Mouse (Mus musculus) heart, adult 2 months (tissue): ENCODE results near the gene Nek2.

Experiments
- CTCF ChIP-seq: fragments of 200-600 bp; IDR thresholded peaks from 2 replicates; pipeline ENCODE4 v1.8.1; 2022; ENCODE audit warnings: antibody characterized with exemption, mild to moderate bottlenecking, moderate library complexity
- EP300 ChIP-seq: fragments of 200-500 bp; IDR thresholded peaks from 2 replicates; pipeline ENCODE4 v1.6.1; 2011; ENCODE audit warnings: low read depth, low read length, control low read depth; ENCODE audit not compliant: insufficient read depth
- POLR2A ChIP-seq: fragments of 200-500 bp; IDR thresholded peaks from 2 replicates; pipeline ENCODE4 v1.6.1; 2011; ENCODE audit warnings: mild to moderate bottlenecking, low read depth, low read length, control low read depth; ENCODE audit not compliant: insufficient read depth

GRCm38 (mm10) chr1:191774106-191774505 lies 47.1 kb upstream of the Nek2 start:
- TF ChIP-seq CTCF (no peak), POLR2A (no peak), EP300 (no peak)
